Comparison of ENCODE assay signal across 10 mouse cellular contexts in genomic region chr4:24792416-24792981, GRCm38 (mm10). TPM values are rescaled to one million over a fixed set of nuclear protein-coding genes. Genes with fewer than 3 reads are reported as not detected.
A peak's percentile ranks its signal among the peaks of the same experiment; 100 is the strongest.
DNase-seq lines count a peak whose midpoint lies in the region; ATAC-seq lines count a peak whose summit lies in the region.
"Had no signal": no experiment of that assay in that cellular context is flagged by ENCODE, and none has a peak within 500 bp of the region (broad histone marks: within the 10 kb centered on the region; RNA-seq: fewer than 3 reads in every experiment).

No protein-coding gene starts in this region.

- no peaks in the 10 kb centered on the region for H3K4me1 ChIP-seq in kidney, embryonic 15.5 days
- H3K4me1 ChIP-seq in kidney, embryonic 16.5 days (ENCODE audit: insufficient read depth, low read length): no peaks in the 10 kb centered on the region
- peaks cover 12% of the 10 kb centered on the region for H3K4me1 ChIP-seq in forebrain, embryonic 12.5 days
- peaks cover 14% of the 10 kb centered on the region; the same call in 1 of the 2 replicates for H3K4me1 ChIP-seq in midbrain, embryonic 13.5 days (replicated peaks)
- H3K4me1 ChIP-seq: limb, embryonic 15.5 days had no signal

- H3K9ac ChIP-seq in kidney, embryonic 15.5 days: no peak overlapping the region
- no peak overlapping the region for H3K9ac ChIP-seq in kidney, embryonic 16.5 days (replicated peaks; ENCODE audit: low read length)
- H3K9ac ChIP-seq in forebrain, embryonic 12.5 days: no peak overlapping the region
- 0 out of 2 replicates have a peak overlapping the region, but pooled peaks have one; percentile 1 for H3K9ac ChIP-seq in midbrain, embryonic 13.5 days (replicated peaks)
- H3K9ac ChIP-seq: limb, embryonic 15.5 days had no signal

- 45% methylated on average over 16 of the region's 16 CpGs for WGBS in kidney, embryonic 15.5 days
- WGBS in kidney, embryonic 16.5 days: 34% methylated on average over 16 of the region's 16 CpGs
- WGBS in forebrain, embryonic 12.5 days: 21% methylated on average over 16 of the region's 16 CpGs
- WGBS in midbrain, embryonic 13.5 days: 23% methylated on average over 16 of the region's 16 CpGs

- peak; percentile 54 for DNase-seq in ZHBTc4 (ENCODE audit: low read depth, low spot score)
- no peak for DNase-seq in ovary, postnatal 14 days (ENCODE audit: low spot score)
- DNase-seq in layer of hippocampus, adult 11-12 months (ENCODE audit: low spot score): no peak
- DNase-seq in T-cell, adult 2 months (ENCODE audit: low spot score): no peak
- DNase-seq: kidney, postnatal 10 days had no signal

- H3K4me2 ChIP-seq in kidney, embryonic 15.5 days: peak overlapping the region; percentile 31; the same call in 1 of the 2 replicates
- no peak overlapping the region for H3K4me2 ChIP-seq in kidney, embryonic 16.5 days (replicated peaks; ENCODE audit: low read depth, low read length)
- H3K4me2 ChIP-seq in forebrain, embryonic 12.5 days: peak overlapping the region; percentile 36
- H3K4me2 ChIP-seq in midbrain, embryonic 13.5 days (replicated peaks): peak overlapping the region; percentile 35
- H3K4me2 ChIP-seq: limb, embryonic 15.5 days had no signal

- no peaks in the 10 kb centered on the region for H3K9me3 ChIP-seq in kidney, embryonic 15.5 days (replicated peaks)
- no peaks in the 10 kb centered on the region for H3K9me3 ChIP-seq in kidney, embryonic 16.5 days (ENCODE audit: low read length)
- no peaks in the 10 kb centered on the region for H3K9me3 ChIP-seq in forebrain, embryonic 12.5 days
- H3K9me3 ChIP-seq in midbrain, embryonic 13.5 days: no peaks in the 10 kb centered on the region
- H3K9me3 ChIP-seq: limb, embryonic 15.5 days had no signal

- H3K36me3 ChIP-seq in kidney, embryonic 15.5 days: no peaks in the 10 kb centered on the region
- H3K36me3 ChIP-seq in kidney, embryonic 16.5 days (ENCODE audit: insufficient read depth, low read length): no peaks in the 10 kb centered on the region
- no peaks in the 10 kb centered on the region for H3K36me3 ChIP-seq in forebrain, embryonic 12.5 days (replicated peaks)
- H3K36me3 ChIP-seq in midbrain, embryonic 13.5 days: no peaks in the 10 kb centered on the region
- H3K36me3 ChIP-seq: limb, embryonic 15.5 days had no signal

- H3K27ac ChIP-seq in kidney, embryonic 15.5 days: no peak overlapping the region
- no peak overlapping the region for H3K27ac ChIP-seq in kidney, embryonic 16.5 days (ENCODE audit: low read length)
- H3K27ac ChIP-seq in forebrain, embryonic 12.5 days: no peak overlapping the region
- no peak overlapping the region for H3K27ac ChIP-seq in midbrain, embryonic 13.5 days
- H3K27ac ChIP-seq: limb, embryonic 15.5 days had no signal

- H3K27me3 ChIP-seq in kidney, embryonic 15.5 days: no peaks in the 10 kb centered on the region
- H3K27me3 ChIP-seq in kidney, embryonic 16.5 days (ENCODE audit: insufficient read depth, low read length): no peaks in the 10 kb centered on the region
- no peaks in the 10 kb centered on the region; the same call in 1 of the 2 replicates for H3K27me3 ChIP-seq in forebrain, embryonic 12.5 days
- no peaks in the 10 kb centered on the region for H3K27me3 ChIP-seq in midbrain, embryonic 13.5 days
- H3K27me3 ChIP-seq: limb, embryonic 15.5 days had no signal

- no peak overlapping the region for H3K4me3 ChIP-seq in kidney, embryonic 15.5 days (replicated peaks)
- no peak overlapping the region for H3K4me3 ChIP-seq in kidney, embryonic 16.5 days (ENCODE audit: low read length)
- H3K4me3 ChIP-seq in forebrain, embryonic 12.5 days (replicated peaks): 0 out of 2 replicates have a peak overlapping the region, but pooled peaks have one; percentile 8
- H3K4me3 ChIP-seq in midbrain, embryonic 13.5 days (replicated peaks): no peak overlapping the region; the same call in 1 of the 2 replicates
- H3K4me3 ChIP-seq: limb, embryonic 15.5 days had no signal

- ATAC-seq in kidney, embryonic 15.5 days (replicated peaks; ENCODE audit: low FRiP score): no peak
- no peak for ATAC-seq in kidney, embryonic 16.5 days (ENCODE audit: low FRiP score, low TSS enrichment)
- ATAC-seq in forebrain, embryonic 12.5 days (ENCODE audit: low FRiP score): peak; percentile 43
- peak; percentile 53 for ATAC-seq in midbrain, embryonic 13.5 days

RNA-seq across cellular contexts. Expression of gene Klhl32, which starts 58.4 kb away (rescaled TPM):
- polyA plus RNA-seq in kidney, embryonic 15.5 days (2015; fragmentation: Nextera tagmentation; extraction: Ambion mirVana): 3.1 TPM in 2 replicates
- polyA plus RNA-seq in kidney, embryonic 16.5 days (2015; fragmentation: Nextera tagmentation; extraction: Ambion mirVana): 4.0 and 4.5 TPM in 2 replicates
- polyA plus RNA-seq in forebrain, embryonic 12.5 days (2016; fragmentation: Nextera tagmentation; extraction: Ambion mirVana): 10.5 and 11.6 TPM in 2 replicates
- 19.0 and 19.8 TPM in 2 replicates for polyA plus RNA-seq in midbrain, embryonic 13.5 days (2015; fragmentation: Nextera tagmentation; extraction: Ambion mirVana)

Comparison
In these comparisons a context has a peak if more than half of its experiments do, and no peak if none do; other contexts are left out.
1. ATAC-seq: peak in forebrain, embryonic 12.5 days (single experiment) and midbrain, embryonic 13.5 days (single experiment); none in kidney, embryonic 15.5 days (single experiment) and kidney, embryonic 16.5 days (single experiment).